Comparison of ENCODE assay signal across 20 mouse cellular contexts in genomic region chr3:30132370-30132769, GRCm38 (mm10).
"Had no signal": no experiment of that assay in that cellular context is flagged by ENCODE, and none has a peak within 500 bp of the region (broad histone marks: within the 10 kb centered on the region; RNA-seq: fewer than 3 reads in every experiment).

No protein-coding gene starts in this region.

- H3K27ac ChIP-seq: liver, embryonic 14.5 days; midbrain, embryonic 10.5 days; midbrain, embryonic 12.5 days; neural tube, embryonic 13.5 days; neural tube, embryonic 15.5 days had no signal

- ATAC-seq: midbrain, embryonic 16.5 days had no signal

- H3K4me2 ChIP-seq: lung, embryonic 14.5 days; midbrain, embryonic 12.5 days; neural tube, embryonic 13.5 days; neural tube, embryonic 15.5 days had no signal

- H3K36me3 ChIP-seq: midbrain, embryonic 10.5 days; midbrain, embryonic 12.5 days; neural tube, embryonic 13.5 days; neural tube, embryonic 15.5 days had no signal

- H3K4me1 ChIP-seq: midbrain, embryonic 10.5 days; midbrain, embryonic 12.5 days; neural tube, embryonic 13.5 days; neural tube, embryonic 15.5 days had no signal

- H3K4me3 ChIP-seq: midbrain, embryonic 10.5 days; midbrain, embryonic 12.5 days; myocyte; neural tube, embryonic 13.5 days; neural tube, embryonic 15.5 days had no signal

- DNase-seq: lung, adult 18-20 months; lung, embryonic 14.5 days; lung, postnatal 10 days; lung, postnatal 4 days; midbrain, embryonic 14.5 days; retina, postnatal 1 day; right cerebral cortex, adult 18-20 months; right cerebral cortex, postnatal 25 days; right cerebral cortex, postnatal 4 days; spleen, adult 18-20 months; thymus, adult 18-20 months; thymus, postnatal 14 days; thymus, postnatal 4 days had no signal

- H3K27me3 ChIP-seq: midbrain, embryonic 12.5 days; neural tube, embryonic 13.5 days; neural tube, embryonic 15.5 days had no signal

- H3K9me3 ChIP-seq: midbrain, embryonic 10.5 days; midbrain, embryonic 12.5 days; neural tube, embryonic 13.5 days; neural tube, embryonic 15.5 days had no signal

- H3K9ac ChIP-seq: liver, embryonic 14.5 days; lung, embryonic 14.5 days; midbrain, embryonic 12.5 days; neural tube, embryonic 13.5 days; neural tube, embryonic 15.5 days had no signal
